Mouse (Mus musculus) cortical plate, adult 2 months (tissue): Measurements from ENCODE around the gene Nkiras1. TPM values are rescaled to one million over a fixed set of nuclear protein-coding genes. Genes with fewer than 3 reads are reported as not detected.

Experiments
- H3K27ac ChIP-seq: fragments of 200-500 bp; 2 replicates; pipeline ENCODE4 v1.5.1; 2012; ENCODE audit warnings: low read length, control low read depth, inconsistent platforms; ENCODE audit not compliant: insufficient read depth
- H3K4me1 ChIP-seq: fragments of 200-500 bp; 2 replicates; pipeline ENCODE4 v1.6.1; 2011; ENCODE audit warnings: low read length; ENCODE audit not compliant: control insufficient read depth, insufficient read depth
- H3K4me3 ChIP-seq: fragments of 200-500 bp; 2 replicates; pipeline ENCODE4 v1.5.1; 2011; ENCODE audit warnings: mild to moderate bottlenecking, low read length, control low read depth; ENCODE audit not compliant: insufficient read depth
- CTCF ChIP-seq: fragments of 200-500 bp; IDR thresholded peaks from 2 replicates; pipeline ENCODE4 v1.5.1; 2011; ENCODE audit warnings: mild to moderate bottlenecking, control low read depth, low read length; ENCODE audit not compliant: insufficient read depth; ENCODE audit errors: extremely low read depth
- POLR2A ChIP-seq: fragments of 200-500 bp; IDR thresholded peaks from 2 replicates; pipeline ENCODE4 v1.6.1; 2011; ENCODE audit warnings: mild to moderate bottlenecking, low read length, control low read depth; ENCODE audit not compliant: insufficient read depth; ENCODE audit errors: extremely low read depth
- polyA plus RNA-seq: library from polyadenylated mRNA; depleted of rRNA; stranded (reverse); fragments of >200 nt; gene quantifications from 2 replicates; pipeline ENCODE4 v1.2.3, GENCODE M21; 2012; rRNA removed

Nkiras1 gene
- polyA plus RNA-seq, 1 experiment, result 148 TPM

DNA sequence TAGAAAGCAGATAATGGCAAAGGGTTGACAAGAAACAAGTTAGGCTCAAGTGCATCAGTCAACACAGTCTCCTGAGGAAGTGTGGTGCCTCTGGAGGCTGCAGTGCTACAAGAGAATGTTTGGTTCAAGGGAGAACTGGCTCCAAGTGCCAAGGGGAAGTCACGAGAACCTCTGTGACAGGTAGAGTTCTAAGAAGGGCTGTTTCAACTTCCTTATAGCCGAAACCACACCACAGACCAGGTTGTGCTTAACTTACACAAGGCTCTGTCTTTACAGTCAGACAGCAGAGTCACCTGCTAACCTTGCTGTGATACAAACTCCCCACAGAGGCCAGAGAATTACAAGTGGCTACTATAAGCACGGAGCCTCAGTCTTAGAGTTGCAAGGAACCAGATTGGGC lies 30.7 kb downstream of the Nkiras1 start:
- H3K4me3 ChIP-seq, result no peak overlapping the region
- TF ChIP-seq POLR2A (no peak), CTCF (no peak)
- no peak overlapping the region for H3K27ac ChIP-seq
- peaks cover 3% of the 10 kb centered on the region for H3K4me1 ChIP-seq

DNA sequence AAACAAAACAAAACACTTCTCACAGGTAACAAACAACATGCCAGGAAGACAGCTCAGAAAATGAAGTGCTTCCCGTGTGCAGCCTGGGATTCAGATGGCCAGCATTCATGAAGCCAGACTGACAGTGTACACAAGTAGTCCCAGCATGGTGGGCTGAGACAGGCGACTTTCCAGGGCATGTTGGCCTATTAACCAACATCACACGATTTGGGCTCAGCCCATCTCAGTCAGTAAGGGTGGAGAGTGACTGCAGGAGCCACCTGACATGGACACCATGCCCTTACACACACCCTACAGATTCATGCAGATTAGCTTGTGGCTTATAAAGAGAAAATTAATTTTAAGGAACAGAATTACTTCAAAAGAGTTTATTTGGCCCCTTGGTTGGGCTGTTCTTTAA lies 31.8 kb downstream of the Nkiras1 start:
- no peak overlapping the region for H3K27ac ChIP-seq

GRCm38 (mm10) chr14:18303262-18303661 lies 32.3 kb downstream of the Nkiras1 start:
- Histone ChIP-seq H3K4me1 (peaks cover 3% of the 10 kb centered on the region), H3K4me3 (no peak overlapping the region), H3K27ac (no peak overlapping the region)
- TF ChIP-seq POLR2A (no peak), CTCF (no peak)

More for the DNA sequence above, 31.8 kb downstream of the Nkiras1 start:
- TF ChIP-seq CTCF (no peak), POLR2A (no peak)
- Histone ChIP-seq H3K4me1 (peaks cover 3% of the 10 kb centered on the region), H3K4me3 (no peak overlapping the region)

DNA sequence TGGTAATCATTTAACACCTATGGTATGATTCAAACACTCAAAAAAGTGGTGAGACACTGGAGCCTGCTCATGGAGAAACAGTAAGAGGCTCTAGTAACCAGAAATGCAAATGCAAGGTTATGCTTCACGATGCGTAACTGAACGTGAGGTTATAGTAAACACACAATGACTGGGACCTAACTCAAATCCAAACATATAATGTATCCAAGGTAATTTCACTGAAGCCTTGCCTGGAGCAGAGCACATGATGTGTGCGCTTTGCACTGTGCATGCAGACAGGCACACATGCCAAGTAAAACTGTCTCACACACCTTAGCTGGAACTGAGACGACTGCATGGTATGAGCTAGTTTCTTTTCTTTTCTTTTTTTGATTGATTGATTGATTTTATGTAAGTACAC lies 33.2 kb downstream of the Nkiras1 start:
- H3K4me3 ChIP-seq, result no peak overlapping the region
- TF ChIP-seq CTCF, result no peak
- TF ChIP-seq POLR2A, result no peak
- no peak overlapping the region for H3K27ac ChIP-seq
- peaks cover 3% of the 10 kb centered on the region for H3K4me1 ChIP-seq

- no peak overlapping the region for H3K27ac ChIP-seq
- no peak overlapping the region for H3K4me3 ChIP-seq
- no peaks in the 10 kb centered on the region; the same call in 1 of the 2 replicates for H3K4me1 ChIP-seq
- TF ChIP-seq CTCF (no peak), POLR2A (no peak)
Observed at GRCm38 (mm10) chr14:18317457-18318411, 46.8 kb downstream of the Nkiras1 start.

- Histone ChIP-seq H3K4me1 (peaks cover 3% of the 10 kb centered on the region), H3K27ac (peak overlapping the region; percentile 84)
Observed at GRCm38 (mm10) chr14:18326968-18327672, 56.2 kb downstream of the Nkiras1 start.

DNA sequence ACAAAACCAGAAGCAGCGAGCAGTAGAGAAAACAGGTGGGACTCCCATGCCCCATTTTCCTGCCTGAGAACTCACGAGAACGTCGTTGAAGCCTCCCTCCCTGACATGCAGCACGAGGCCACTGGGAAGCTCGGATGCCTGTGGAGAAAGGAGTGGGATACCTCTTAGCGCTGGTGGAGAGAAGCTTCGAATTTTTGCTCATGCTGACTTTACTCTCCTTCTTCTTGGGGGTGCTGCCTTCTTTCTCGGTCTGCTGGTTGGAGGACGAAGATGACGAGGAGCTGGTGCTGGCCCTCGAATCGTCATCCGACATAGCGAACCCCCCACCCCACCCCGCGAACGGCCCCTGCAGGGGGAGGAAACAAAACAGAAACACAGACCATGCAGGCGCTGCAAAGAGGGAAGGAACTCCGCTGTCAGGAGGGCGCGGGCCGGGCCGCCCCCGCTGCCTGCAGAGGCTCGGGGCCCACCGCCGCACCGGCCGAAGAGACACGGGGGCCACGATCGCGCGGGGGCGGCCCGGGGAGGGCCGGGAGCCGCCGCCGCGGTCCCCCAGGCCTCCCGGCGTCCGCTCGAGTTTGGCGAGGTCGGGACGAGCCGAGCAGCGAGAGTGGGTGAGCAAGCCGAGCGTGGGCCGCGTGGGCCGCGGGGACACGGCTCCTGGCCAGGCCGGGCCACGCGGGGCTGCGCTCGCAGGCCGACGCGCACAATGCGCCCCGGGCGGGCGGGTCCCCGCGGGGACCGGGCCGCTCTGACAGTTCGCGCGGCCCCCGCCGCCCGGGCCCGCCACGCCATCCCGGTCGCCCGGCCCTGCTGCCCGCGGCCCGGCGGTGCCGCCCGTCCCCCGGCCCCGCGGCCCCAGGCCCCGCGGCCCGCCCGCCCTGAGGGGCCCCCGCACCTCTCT lies 60.1 kb downstream of the Nkiras1 start:
- H3K4me3 ChIP-seq, result peak overlapping the region; percentile 56
- H3K4me1 ChIP-seq, result peaks cover 3% of the 10 kb centered on the region
- TF ChIP-seq CTCF (no peak), POLR2A (no peak)
- peak overlapping the region; percentile 2 for H3K27ac ChIP-seq

More at GRCm38 (mm10) chr14:18326968-18327672, 56.2 kb downstream of the Nkiras1 start:
- peak overlapping the region; percentile 55 for H3K4me3 ChIP-seq
- no peak for TF ChIP-seq CTCF
- TF ChIP-seq POLR2A, result no peak

DNA sequence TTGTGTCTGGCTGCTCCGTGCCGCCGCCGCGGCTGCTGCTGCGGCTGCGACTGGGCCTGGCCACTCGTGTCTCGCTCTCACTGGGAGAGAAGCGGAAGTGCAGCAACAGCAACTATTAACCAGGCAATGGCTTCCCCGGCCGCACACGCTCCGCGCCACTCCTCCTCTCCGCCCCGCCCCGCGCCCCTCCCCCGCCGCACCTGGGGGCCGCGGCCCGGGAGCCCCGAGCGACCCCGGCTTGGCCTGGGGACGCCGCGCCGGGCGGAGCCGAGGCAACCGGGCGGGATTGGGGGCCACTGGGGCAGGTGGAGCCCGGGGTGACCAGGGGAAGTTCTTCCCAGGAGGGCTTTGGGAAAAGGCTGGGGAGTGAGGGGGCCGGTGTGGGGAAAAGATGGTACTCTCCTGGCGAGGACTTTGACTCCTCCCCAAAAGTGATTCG lies 60.8 kb downstream of the Nkiras1 start, which contains the start of gene Ube2e1:
TSS of gene Ube2e1 (minus strand) at position 167 of the 439 bp plus-strand sequence.
- TF ChIP-seq CTCF, result no peak
- TF ChIP-seq POLR2A, result peak; percentile 54; the same call in 1 of the 2 replicates
- H3K27ac ChIP-seq, result peak within 1 kb of the TSS; percentile 35
- H3K4me3 ChIP-seq, result peak within 1 kb of the TSS; percentile 56
- H3K4me1 ChIP-seq, result peaks cover 3% of the 10 kb centered on the region

Other genes starting within 250 kb of the Nkiras1 start
- gene Nr1d2, start 32.0 kb upstream of the Nkiras1 start, polyA plus RNA-seq, result 58.5 and 60.2 TPM in 2 replicates
- gene Rpl15, start 255 bp downstream of the Nkiras1 start, polyA plus RNA-seq, result 324 and 336 TPM in 2 replicates
- gene Ube2e1, start 60.7 kb downstream of the Nkiras1 start, polyA plus RNA-seq, result 103 and 111 TPM in 2 replicates